Mouse (Mus musculus): ENCODE data around the gene Cd320. TPM values are rescaled to one million over a fixed set of nuclear protein-coding genes. Genes with fewer than 3 reads are reported as not detected.

Cd320 gene
- polyA plus RNA-seq, 1 experiment: 30.6 TPM

GRCm38 (mm10) chr17:33807181-33807888 lies 35.6 kb upstream of the Cd320 start:
- peak; percentile 86 for TF ChIP-seq EP300 (IDR thresholded peaks at IDR 0.05; ENCODE audit: insufficient read depth, low read depth, low read length)
- TF ChIP-seq CTCF (IDR thresholded peaks at IDR 0.05; ENCODE audit: low read depth, low read length): no peak
- TF ChIP-seq POLR2A (IDR thresholded peaks at IDR 0.05; ENCODE audit: insufficient read depth, low read length): no peak
- Histone ChIP-seq H3K36me3 (ENCODE audit: control insufficient read depth, insufficient read depth, low read length, poor library complexity, severe bottlenecking) (no peaks in the 10 kb centered on the region), H3K27me3 (ENCODE audit: control insufficient read depth, insufficient read depth, low read length, poor library complexity, severe bottlenecking) (no peaks in the 10 kb centered on the region), H3K27ac (ENCODE audit: insufficient read depth, low read length) (peak overlapping the region; percentile 80), H3K4me1 (ENCODE audit: control insufficient read depth, insufficient read depth, low read length) (no peaks in the 10 kb centered on the region), H3K9me3 (replicated peaks; ENCODE audit: control insufficient read depth, insufficient read depth, low read length, poor library complexity, severe bottlenecking) (no peaks in the 10 kb centered on the region), H3K4me3 (ENCODE audit: low read depth, low read length) (peak overlapping the region; percentile 60), H3K9ac (ENCODE audit: low read depth, poor library complexity, severe bottlenecking) (peak overlapping the region; percentile 29; the same call in 1 of the 2 replicates)

- TF ChIP-seq POLR2A (IDR thresholded peaks at IDR 0.05; ENCODE audit: insufficient read depth, low read length) (no peak), CTCF (IDR thresholded peaks at IDR 0.05; ENCODE audit: low read depth, low read length) (no peak), EP300 (IDR thresholded peaks at IDR 0.05; ENCODE audit: insufficient read depth, low read depth, low read length) (no peak)
- peak overlapping the region; percentile 64 for H3K9ac ChIP-seq (ENCODE audit: low read depth, poor library complexity, severe bottlenecking)
Measured at GRCm38 (mm10) chr17:33808192-33808591, 34.7 kb upstream of the Cd320 start.

GRCm38 (mm10) chr17:33810334-33811141 lies 32.4 kb upstream of the Cd320 start, which contains the start of gene Kank3:
Kank3 (plus strand) TSS chr17:33810519.
- no peak for TF ChIP-seq EP300 (IDR thresholded peaks at IDR 0.05; ENCODE audit: insufficient read depth, low read depth, low read length)
- TF ChIP-seq POLR2A (IDR thresholded peaks at IDR 0.05; ENCODE audit: insufficient read depth, low read length): peak; percentile 74
- H3K4me1 ChIP-seq (ENCODE audit: control insufficient read depth, insufficient read depth, low read length): no peaks in the 10 kb centered on the region
- H3K4me3 ChIP-seq (ENCODE audit: low read depth, low read length): peak within 1 kb of the TSS; percentile 93
- peak within 1 kb of the TSS; percentile 60 for H3K9ac ChIP-seq (ENCODE audit: low read depth, poor library complexity, severe bottlenecking)
- no peaks in the 10 kb centered on the region for H3K9me3 ChIP-seq (replicated peaks; ENCODE audit: control insufficient read depth, insufficient read depth, low read length, poor library complexity, severe bottlenecking)
- H3K27me3 ChIP-seq (ENCODE audit: control insufficient read depth, insufficient read depth, low read length, poor library complexity, severe bottlenecking): no peaks in the 10 kb centered on the region
- no peaks in the 10 kb centered on the region for H3K36me3 ChIP-seq (ENCODE audit: control insufficient read depth, insufficient read depth, low read length, poor library complexity, severe bottlenecking)
- 0 out of 2 replicates have a peak within 1 kb of the TSS, but pooled peaks have one; percentile 7 for H3K27ac ChIP-seq (ENCODE audit: insufficient read depth, low read length)

More at GRCm38 (mm10) chr17:33808192-33808591, 34.7 kb upstream of the Cd320 start:
- Histone ChIP-seq H3K4me1 (ENCODE audit: control insufficient read depth, insufficient read depth, low read length) (no peaks in the 10 kb centered on the region), H3K36me3 (ENCODE audit: control insufficient read depth, insufficient read depth, low read length, poor library complexity, severe bottlenecking) (no peaks in the 10 kb centered on the region), H3K4me3 (ENCODE audit: low read depth, low read length) (peak overlapping the region; percentile 51), H3K27me3 (ENCODE audit: control insufficient read depth, insufficient read depth, low read length, poor library complexity, severe bottlenecking) (no peaks in the 10 kb centered on the region), H3K9me3 (replicated peaks; ENCODE audit: control insufficient read depth, insufficient read depth, low read length, poor library complexity, severe bottlenecking) (no peaks in the 10 kb centered on the region), H3K27ac (ENCODE audit: insufficient read depth, low read length) (peak overlapping the region; percentile 16)

GRCm38 (mm10) chr17:33811142-33811516 lies 31.8 kb upstream of the Cd320 start:
- Histone ChIP-seq H3K9ac (ENCODE audit: low read depth, poor library complexity, severe bottlenecking) (peak overlapping the region; percentile 60; the same call in 1 of the 2 replicates), H3K36me3 (ENCODE audit: control insufficient read depth, insufficient read depth, low read length, poor library complexity, severe bottlenecking) (no peaks in the 10 kb centered on the region), H3K9me3 (replicated peaks; ENCODE audit: control insufficient read depth, insufficient read depth, low read length, poor library complexity, severe bottlenecking) (no peaks in the 10 kb centered on the region), H3K27me3 (ENCODE audit: control insufficient read depth, insufficient read depth, low read length, poor library complexity, severe bottlenecking) (no peaks in the 10 kb centered on the region), H3K4me3 (ENCODE audit: low read depth, low read length) (peak overlapping the region; percentile 93), H3K4me1 (ENCODE audit: control insufficient read depth, insufficient read depth, low read length) (no peaks in the 10 kb centered on the region), H3K27ac (ENCODE audit: insufficient read depth, low read length) (no peak overlapping the region)
- no peak for TF ChIP-seq EP300 (IDR thresholded peaks at IDR 0.05; ENCODE audit: insufficient read depth, low read depth, low read length)
- TF ChIP-seq CTCF (IDR thresholded peaks at IDR 0.05; ENCODE audit: low read depth, low read length): no peak
- TF ChIP-seq POLR2A (IDR thresholded peaks at IDR 0.05; ENCODE audit: insufficient read depth, low read length): no peak

GRCm38 (mm10) chr17:33812475-33812874 lies 30.4 kb upstream of the Cd320 start:
- Histone ChIP-seq H3K9me3 (replicated peaks; ENCODE audit: control insufficient read depth, insufficient read depth, low read length, poor library complexity, severe bottlenecking) (no peaks in the 10 kb centered on the region), H3K36me3 (ENCODE audit: control insufficient read depth, insufficient read depth, low read length, poor library complexity, severe bottlenecking) (no peaks in the 10 kb centered on the region), H3K4me1 (ENCODE audit: control insufficient read depth, insufficient read depth, low read length) (no peaks in the 10 kb centered on the region), H3K4me3 (ENCODE audit: low read depth, low read length) (no peak overlapping the region), H3K27ac (ENCODE audit: insufficient read depth, low read length) (no peak overlapping the region), H3K27me3 (ENCODE audit: control insufficient read depth, insufficient read depth, low read length, poor library complexity, severe bottlenecking) (no peaks in the 10 kb centered on the region), H3K9ac (ENCODE audit: low read depth, poor library complexity, severe bottlenecking) (no peak overlapping the region)
- TF ChIP-seq CTCF (IDR thresholded peaks at IDR 0.05; ENCODE audit: low read depth, low read length): no peak
- TF ChIP-seq POLR2A (IDR thresholded peaks at IDR 0.05; ENCODE audit: insufficient read depth, low read length): no peak
- TF ChIP-seq EP300 (IDR thresholded peaks at IDR 0.05; ENCODE audit: insufficient read depth, low read depth, low read length): no peak

All from ES-Bruce4 (cell line).